Mouse (Mus musculus) limb, embryonic 11.5 days (tissue): ENCODE data around the gene Adss. TPM values are rescaled to one million over a fixed set of nuclear protein-coding genes. Genes with fewer than 3 reads are reported as not detected.

Source experiments
- ATAC-seq: fragments of 200-750 bp; cut with Nextera tagmentation; 2 replicates; pipeline ENCODE4 v1.8.0; 2017; ENCODE audit warnings: low read depth; ENCODE audit not compliant: insufficient number of reproducible peaks, low FRiP score, low TSS enrichment
- DNase-seq: peaks from one replicate; pipeline ENCODE4 v3.0.0-alpha.2; 2015; ENCODE audit warnings: low spot score
- H3K27ac ChIP-seq: fragments of 300-500 bp; sonication (generic); replicated peaks from 2 replicates; pipeline ENCODE4 v1.5.1; 2014; ENCODE audit warnings: low read depth, mild to moderate bottlenecking, low read length
- H3K27me3 ChIP-seq: fragments of 300-500 bp; sonication (generic); 2 replicates; pipeline ENCODE4 v1.6.1; 2014; ENCODE audit warnings: mild to moderate bottlenecking, low read length, mixed read lengths; ENCODE audit not compliant: control insufficient read depth, insufficient read depth
- H3K36me3 ChIP-seq: fragments of 300-500 bp; sonication (generic); 2 replicates; pipeline ENCODE4 v1.6.1; 2014; ENCODE audit warnings: mild to moderate bottlenecking, low read length, moderate library complexity, mixed read lengths; ENCODE audit not compliant: control insufficient read depth, insufficient read depth
- H3K4me1 ChIP-seq: fragments of 300-500 bp; sonication (generic); 2 replicates; pipeline ENCODE4 v1.6.1; 2014; ENCODE audit warnings: low read length, mixed read lengths; ENCODE audit not compliant: control insufficient read depth, insufficient read depth
- H3K4me2 ChIP-seq: fragments of 300-500 bp; sonication (generic); 2 replicates; pipeline ENCODE4 v1.6.1; 2014; ENCODE audit warnings: low read depth, mild to moderate bottlenecking, moderate library complexity; ENCODE audit not compliant: severe bottlenecking
- H3K4me3 ChIP-seq: fragments of 300-500 bp; sonication (generic); 2 replicates; pipeline ENCODE4 v1.5.1; 2014; ENCODE audit warnings: low read depth, low read length
- H3K9ac ChIP-seq: fragments of 300-500 bp; sonication (generic); 2 replicates; pipeline ENCODE4 v1.6.1; 2014; ENCODE audit warnings: mild to moderate bottlenecking, low read length
- H3K9me3 ChIP-seq: fragments of 300-500 bp; sonication (generic); 2 replicates; pipeline ENCODE4 v1.6.1; 2016; ENCODE audit warnings: low read length; ENCODE audit not compliant: control insufficient read depth
- WGBS: fragments of 180-500 bp; shearing (Covaris S2); extraction: QIAGEN DNeasy Blood & Tissue Kit; methylation state at CpG from one replicate; pipeline ENCODE4 v1.1.7; 2014; 5-methylcytosine and 5-hydroxymethylcytosine counted together
- polyA plus RNA-seq: library from polyadenylated mRNA; unstranded; fragments of >200 nt; fragmentation: Nextera tagmentation; extraction: Ambion mirVana; gene quantifications from 2 replicates; pipeline ENCODE4 v1.2.1, GENCODE M21; 2014

Adss gene
- polyA plus RNA-seq, 1 experiment from 2014 or later: 70.2 TPM

DNA sequence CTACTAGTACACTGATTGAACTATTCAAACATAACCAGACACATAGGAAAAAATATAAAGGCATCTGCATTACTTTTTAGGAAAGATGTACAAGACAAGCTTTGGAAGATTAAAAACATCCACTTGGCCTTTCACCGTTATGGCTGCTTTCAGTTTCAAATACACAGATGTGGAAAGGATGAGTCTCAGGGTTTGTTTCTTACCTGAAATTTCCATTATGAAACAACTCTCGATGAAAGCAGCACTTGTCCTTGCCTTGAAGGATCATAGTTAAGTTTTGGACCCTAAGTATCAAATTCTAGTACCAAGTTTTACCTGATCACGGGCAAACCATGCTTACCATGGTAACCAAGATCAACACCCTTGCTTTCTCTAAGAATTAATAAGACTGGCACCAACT lies 3.5 kb downstream of the Adss start:
- WGBS: 93% methylated on average over 3 of the region's 3 CpGs
- Histone ChIP-seq H3K4me1 (no peaks in the 10 kb centered on the region), H3K9ac (no peak overlapping the region), H3K27me3 (no peaks in the 10 kb centered on the region), H3K36me3 (no peaks in the 10 kb centered on the region), H3K4me2 (no peak overlapping the region), H3K9me3 (no peaks in the 10 kb centered on the region), H3K4me3 (no peak overlapping the region), H3K27ac (no peak overlapping the region)
- DNase-seq (no peak), ATAC-seq (no peak)

GRCm38 (mm10) chr1:177777397-177777796 lies 18.9 kb downstream of the Adss start:
- Histone ChIP-seq H3K4me1 (no peaks in the 10 kb centered on the region), H3K9me3 (no peaks in the 10 kb centered on the region), H3K27me3 (no peaks in the 10 kb centered on the region), H3K27ac (no peak overlapping the region), H3K9ac (no peak overlapping the region), H3K4me3 (no peak overlapping the region), H3K36me3 (peaks cover 6% of the 10 kb centered on the region), H3K4me2 (no peak overlapping the region)
- 87% methylated on average over 2 of the region's 2 CpGs for WGBS
- ATAC-seq (no peak), DNase-seq (no peak)

DNA sequence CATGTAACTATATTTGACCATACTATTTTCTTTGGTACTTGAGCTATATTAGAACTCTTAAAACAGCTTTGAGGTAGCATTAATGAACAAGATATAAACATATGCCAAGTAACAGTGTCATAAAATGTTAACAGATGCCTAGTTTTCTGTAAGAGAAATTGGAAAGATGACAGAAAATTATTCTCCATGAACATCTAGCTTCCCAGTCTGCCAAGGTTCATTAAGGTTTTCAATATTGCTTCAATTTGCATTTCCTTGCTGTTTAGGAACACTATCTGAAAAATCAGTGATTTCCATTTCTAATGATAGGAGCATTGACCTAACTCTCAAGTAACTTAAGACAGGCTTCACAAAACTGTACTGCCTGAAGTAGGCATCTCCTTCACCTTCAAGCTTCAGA lies 27.4 kb downstream of the Adss start:
- ATAC-seq: no peak
- peaks cover 8% of the 10 kb centered on the region for H3K36me3 ChIP-seq

DNA sequence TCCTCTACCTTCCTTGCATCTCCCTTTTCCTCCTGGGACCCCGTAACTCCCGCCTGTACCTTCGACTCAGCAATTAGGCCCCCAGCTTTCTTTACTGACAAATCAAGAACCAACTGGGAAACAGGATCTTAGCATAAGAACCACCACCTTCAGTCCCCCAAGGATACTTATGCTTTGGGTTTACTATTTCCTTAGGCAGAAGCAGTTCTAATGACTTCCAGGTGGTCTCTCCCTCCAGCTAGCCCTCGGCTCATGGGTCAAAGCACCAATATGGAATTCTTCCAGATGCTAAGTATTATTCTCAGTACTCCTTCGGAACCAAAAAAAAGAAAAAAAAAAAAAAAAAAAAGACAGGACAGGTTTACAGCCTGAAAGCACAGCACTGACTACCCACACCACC lies 39.1 kb downstream of the Adss start:
- Histone ChIP-seq H3K36me3 (no peaks in the 10 kb centered on the region), H3K27me3 (no peaks in the 10 kb centered on the region), H3K9ac (no peak overlapping the region), H3K27ac (peak overlapping the region; percentile 15; the same call in 1 of the 2 replicates), H3K4me2 (no peak overlapping the region), H3K9me3 (no peaks in the 10 kb centered on the region), H3K4me1 (peaks cover 7% of the 10 kb centered on the region; the same call in 1 of the 2 replicates), H3K4me3 (no peak overlapping the region)
- DNase-seq: peak; percentile 29
- ATAC-seq: peak; percentile 67; the same call in 1 of the 2 replicates
- 23% methylated on average over 5 of the region's 5 CpGs for WGBS

More for the DNA sequence above, 27.4 kb downstream of the Adss start:
- Histone ChIP-seq H3K27me3 (no peaks in the 10 kb centered on the region), H3K4me3 (no peak overlapping the region), H3K4me1 (no peaks in the 10 kb centered on the region), H3K9me3 (no peaks in the 10 kb centered on the region), H3K27ac (no peak overlapping the region), H3K9ac (no peak overlapping the region), H3K4me2 (no peak overlapping the region)
- DNase-seq: no peak

DNA sequence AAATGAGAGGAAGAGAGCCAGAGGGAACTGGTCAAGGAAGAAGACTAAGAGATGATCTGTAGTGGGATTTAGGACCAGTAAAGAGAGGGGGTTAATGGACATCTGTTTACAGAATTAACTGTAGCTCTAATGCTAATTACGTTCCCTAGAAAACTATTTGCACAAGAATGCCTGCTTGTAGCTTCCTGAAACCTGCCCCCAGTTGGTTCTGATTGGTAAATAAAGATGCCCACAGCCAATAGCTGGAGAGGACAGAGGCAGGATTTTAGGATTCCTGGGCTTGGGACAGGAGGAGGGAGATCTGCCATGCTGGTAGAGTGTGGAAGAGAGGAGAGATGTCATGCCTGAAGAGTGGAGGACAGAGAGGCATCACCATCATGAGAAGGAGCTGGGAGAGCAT lies 42.8 kb downstream of the Adss start:
- no peak for DNase-seq
- ATAC-seq: no peak
- Histone ChIP-seq H3K4me1 (peaks cover 7% of the 10 kb centered on the region; the same call in 1 of the 2 replicates), H3K27me3 (no peaks in the 10 kb centered on the region), H3K36me3 (no peaks in the 10 kb centered on the region), H3K4me2 (no peak overlapping the region), H3K27ac (no peak overlapping the region), H3K9me3 (0 out of 2 replicates have a peak, but pooled peaks cover 4% of the 10 kb centered on the region), H3K4me3 (no peak overlapping the region), H3K9ac (no peak overlapping the region)
- 73% methylated on average over 1 of the region's 1 CpGs for WGBS

DNA sequence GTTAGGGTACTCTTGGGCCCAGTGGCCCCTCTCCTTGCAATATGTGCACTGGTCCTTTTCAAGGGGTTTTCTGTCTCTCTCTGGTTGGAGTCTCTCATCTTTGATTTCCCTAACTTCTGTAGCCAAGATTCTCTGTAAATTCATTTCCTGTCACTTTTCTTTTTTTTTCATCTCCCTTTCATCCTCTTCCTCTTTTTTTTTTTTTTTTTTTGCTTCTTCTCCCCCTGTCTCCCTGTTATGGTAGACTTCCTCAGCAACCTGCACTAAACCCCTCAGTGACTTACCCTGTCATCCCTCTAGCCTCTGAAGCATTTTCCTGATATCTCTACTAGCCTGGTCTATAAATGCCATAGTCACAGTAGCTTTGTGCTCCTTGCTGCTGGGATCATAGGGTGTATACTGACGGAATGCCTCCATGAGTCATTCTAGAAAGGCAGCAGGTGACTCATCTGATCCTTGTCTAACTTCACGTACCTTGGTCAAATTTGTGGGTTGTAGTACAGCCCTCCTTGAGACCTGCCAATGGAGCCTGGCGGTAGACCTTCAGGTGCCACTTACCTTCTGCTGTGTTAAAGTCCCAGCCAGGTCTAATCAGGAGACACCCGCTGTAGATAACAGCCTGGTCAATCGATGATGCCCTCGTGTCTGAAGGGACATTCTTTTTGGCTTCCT lies 48.3 kb downstream of the Adss start:
- Histone ChIP-seq H3K9ac (no peak overlapping the region), H3K9me3 (0 out of 2 replicates have a peak, but pooled peaks cover 4% of the 10 kb centered on the region), H3K27ac (no peak overlapping the region), H3K36me3 (no peaks in the 10 kb centered on the region), H3K4me3 (no peak overlapping the region), H3K27me3 (no peaks in the 10 kb centered on the region), H3K4me1 (no peaks in the 10 kb centered on the region), H3K4me2 (no peak overlapping the region)
- WGBS: 96% methylated on average over 6 of the region's 6 CpGs
- no peak for DNase-seq
- no peak for ATAC-seq

DNA sequence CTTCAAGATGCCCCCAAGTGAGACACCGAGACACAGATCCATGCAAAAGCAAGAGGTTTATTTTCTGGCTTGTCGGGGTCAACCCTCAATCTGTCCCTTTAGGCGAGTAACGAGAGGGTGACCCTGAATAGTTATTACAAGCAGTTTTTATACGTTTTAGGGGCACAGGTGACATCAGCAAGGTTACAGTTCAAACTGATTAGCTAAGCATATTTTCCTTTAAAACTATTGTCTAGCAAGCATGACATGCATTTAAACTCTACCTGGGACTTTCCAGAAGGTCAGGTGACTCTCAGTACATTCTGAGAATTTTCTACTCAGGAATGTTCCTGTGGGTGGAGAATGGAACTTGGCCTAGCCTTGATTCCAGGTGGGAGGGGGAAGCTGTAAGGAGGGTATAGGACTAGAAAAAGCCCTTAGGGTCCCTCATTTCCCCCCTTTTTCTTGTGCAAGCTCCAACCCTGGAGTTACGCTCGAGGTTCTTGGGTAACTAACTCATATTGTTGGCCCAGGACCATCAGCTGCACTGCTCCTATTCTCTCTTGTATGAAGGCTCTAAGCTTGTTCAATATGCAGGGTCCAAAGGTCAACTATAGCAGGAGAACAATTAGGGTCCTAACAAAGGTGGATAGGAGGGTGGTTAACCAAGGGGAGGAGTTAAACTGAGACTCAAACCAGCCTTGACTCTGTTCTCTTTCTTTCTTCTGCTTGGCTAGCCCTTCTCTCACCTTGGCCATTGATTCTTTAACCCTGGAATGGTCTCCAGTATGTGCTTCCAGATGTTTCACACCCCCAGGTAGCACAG lies 51.6 kb downstream of the Adss start:
- ATAC-seq (no peak), DNase-seq (no peak)
- 85% methylated on average over 7 of the region's 7 CpGs for WGBS

GRCm38 (mm10) chr1:177742119-177742518 lies 54.2 kb downstream of the Adss start:
- no peak for DNase-seq
- WGBS: 80% methylated on average over 1 of the region's 1 CpGs
- no peak for ATAC-seq

More for the DNA sequence above, 51.6 kb downstream of the Adss start:
- no peaks in the 10 kb centered on the region for H3K4me1 ChIP-seq
- no peaks in the 10 kb centered on the region for H3K27me3 ChIP-seq
- H3K9ac ChIP-seq: no peak overlapping the region
- no peak overlapping the region for H3K27ac ChIP-seq
- H3K4me2 ChIP-seq: no peak overlapping the region
- H3K4me3 ChIP-seq: no peak overlapping the region
- no peaks in the 10 kb centered on the region for H3K36me3 ChIP-seq
- H3K9me3 ChIP-seq: 0 out of 2 replicates have a peak, but pooled peaks cover 4% of the 10 kb centered on the region

More at GRCm38 (mm10) chr1:177742119-177742518, 54.2 kb downstream of the Adss start:
- no peak overlapping the region for H3K9ac ChIP-seq
- no peak overlapping the region for H3K4me2 ChIP-seq
- no peak overlapping the region for H3K27ac ChIP-seq
- no peaks in the 10 kb centered on the region for H3K36me3 ChIP-seq
- no peaks in the 10 kb centered on the region for H3K4me1 ChIP-seq
- H3K9me3 ChIP-seq: no peaks in the 10 kb centered on the region
- no peak overlapping the region for H3K4me3 ChIP-seq
- H3K27me3 ChIP-seq: no peaks in the 10 kb centered on the region
